Comparison of ENCODE assay signal across 20 mouse cellular contexts in genomic region chr4:145264761-145265160, GRCm38 (mm10). TPM values are rescaled to one million over a fixed set of nuclear protein-coding genes. Genes with fewer than 3 reads are reported as not detected.
A peak's percentile ranks its signal among the peaks of the same experiment; 100 is the strongest.
DNase-seq lines count a peak whose midpoint lies in the region; ATAC-seq and TF ChIP-seq lines count a peak whose summit lies in the region.
"Had no signal": no experiment of that assay in that cellular context is flagged by ENCODE, and none has a peak within 500 bp of the region (broad histone marks: within the 10 kb centered on the region; RNA-seq: fewer than 3 reads in every experiment).

No protein-coding gene starts in this region.

- H3K27ac ChIP-seq in limb, embryonic 12.5 days: 0 out of 2 replicates have a peak overlapping the region, but pooled peaks have one; percentile 8
- no peak overlapping the region for H3K27ac ChIP-seq in limb, embryonic 10.5 days
- no peak overlapping the region for H3K27ac ChIP-seq in intestine, postnatal 0 days (ENCODE audit: low read depth, low read length)
- H3K27ac ChIP-seq: embryonic facial prominence, embryonic 10.5 days; forebrain, embryonic 13.5 days; heart, adult 2 months; hindbrain, embryonic 10.5 days; hindbrain, embryonic 14.5 days had no signal

- no peak for TF ChIP-seq CTCF in intestine, postnatal 0 days (IDR thresholded peaks at IDR 0.05; ENCODE audit: low read depth)

- no peaks in the 10 kb centered on the region for H3K27me3 ChIP-seq in limb, embryonic 12.5 days
- no peaks in the 10 kb centered on the region for H3K27me3 ChIP-seq in limb, embryonic 10.5 days (ENCODE audit: low read depth, poor library complexity, severe bottlenecking)
- no peaks in the 10 kb centered on the region for H3K27me3 ChIP-seq in intestine, postnatal 0 days (replicated peaks; ENCODE audit: control insufficient read depth, insufficient read depth, low read length)
- H3K27me3 ChIP-seq: forebrain, embryonic 13.5 days had no signal

- no peak for DNase-seq in limb, embryonic 10.5 days (ENCODE audit: low spot score)
- DNase-seq in induced T-regulatory cell, adult 2 months (ENCODE audit: low read depth): peak; percentile 54
- DNase-seq in right cerebral cortex, postnatal 10 days (ENCODE audit: low spot score in 2 of 2): no peak
- DNase-seq in right cerebral cortex, adult 2 months (ENCODE audit: low spot score in 2 of 2): no peak
- no peak for DNase-seq in heart, adult 9 months (ENCODE audit: low spot score in 2 of 2)
- DNase-seq: adrenal gland, adult 2 months; adrenal gland, postnatal 25 days; B cell, adult 2 months; cerebellum, adult 2 months; cerebellum, postnatal 10 days; forebrain, postnatal 0 days; gastrocnemius, postnatal 14 days; heart, adult 2 months had no signal

- H3K36me3 ChIP-seq in limb, embryonic 12.5 days: no peaks in the 10 kb centered on the region
- H3K36me3 ChIP-seq in limb, embryonic 10.5 days: no peaks in the 10 kb centered on the region
- no peaks in the 10 kb centered on the region for H3K36me3 ChIP-seq in intestine, postnatal 0 days (ENCODE audit: control insufficient read depth, insufficient read depth)
- H3K36me3 ChIP-seq: embryonic facial prominence, embryonic 10.5 days; heart, embryonic 12.5 days; hindbrain, embryonic 10.5 days had no signal

- H3K4me3 ChIP-seq in limb, embryonic 12.5 days (replicated peaks): no peak overlapping the region
- no peak overlapping the region for H3K4me3 ChIP-seq in limb, embryonic 10.5 days
- H3K4me3 ChIP-seq in intestine, postnatal 0 days (ENCODE audit: low read depth, low read length): no peak overlapping the region
- H3K4me3 ChIP-seq: embryonic facial prominence, embryonic 10.5 days; forebrain, embryonic 13.5 days; heart, adult 2 months; heart, embryonic 12.5 days; hindbrain, embryonic 10.5 days had no signal

- H3K4me1 ChIP-seq in limb, embryonic 12.5 days (replicated peaks): no peaks in the 10 kb centered on the region; the same call in 1 of the 2 replicates
- H3K4me1 ChIP-seq in limb, embryonic 10.5 days: no peaks in the 10 kb centered on the region
- H3K4me1 ChIP-seq in intestine, postnatal 0 days (replicated peaks; ENCODE audit: control insufficient read depth, insufficient read depth, low read length): no peaks in the 10 kb centered on the region
- H3K4me1 ChIP-seq: forebrain, embryonic 13.5 days; heart, embryonic 12.5 days had no signal

- H3K4me2 ChIP-seq in limb, embryonic 12.5 days: no peak overlapping the region
- H3K4me2 ChIP-seq in intestine, postnatal 0 days (replicated peaks; ENCODE audit: low read depth): 0 out of 2 replicates have a peak overlapping the region, but pooled peaks have one; percentile 27
- H3K4me2 ChIP-seq: forebrain, embryonic 13.5 days; heart, embryonic 12.5 days; hindbrain, embryonic 14.5 days had no signal

- no peak overlapping the region for H3K9ac ChIP-seq in limb, embryonic 12.5 days (replicated peaks)
- H3K9ac ChIP-seq in intestine, postnatal 0 days (ENCODE audit: low read depth, low read length): no peak overlapping the region
- H3K9ac ChIP-seq: forebrain, embryonic 13.5 days; forebrain, postnatal 0 days; heart, embryonic 12.5 days; hindbrain, embryonic 14.5 days had no signal

- no peak for ATAC-seq in limb, embryonic 12.5 days (ENCODE audit: insufficient number of reproducible peaks, insufficient read depth, low FRiP score, low TSS enrichment, low read depth)
- peak; percentile 77 for ATAC-seq in intestine, postnatal 0 days
- ATAC-seq: forebrain, embryonic 13.5 days; forebrain, postnatal 0 days had no signal

- H3K9me3 ChIP-seq in limb, embryonic 12.5 days: no peaks in the 10 kb centered on the region
- H3K9me3 ChIP-seq in limb, embryonic 10.5 days (replicated peaks): no peaks in the 10 kb centered on the region
- H3K9me3 ChIP-seq in intestine, postnatal 0 days (ENCODE audit: control insufficient read depth): no peaks in the 10 kb centered on the region
- H3K9me3 ChIP-seq: embryonic facial prominence, embryonic 10.5 days; forebrain, embryonic 13.5 days; heart, embryonic 12.5 days; hindbrain, embryonic 10.5 days had no signal

- WGBS in limb, embryonic 12.5 days: 13% methylated on average over 2 of the region's 2 CpGs
- WGBS in limb, embryonic 10.5 days: 37% methylated on average over 2 of the region's 2 CpGs
- WGBS in intestine, postnatal 0 days: 7% methylated on average over 2 of the region's 2 CpGs

RNA-seq across cellular contexts. Expression of gene Tnfrsf1b, which starts 18.1 kb away (rescaled TPM):
- 2.1 and 2.5 TPM in 2 replicates for polyA plus RNA-seq in limb, embryonic 12.5 days (2016; fragmentation: Nextera tagmentation; extraction: Ambion mirVana)
- polyA plus RNA-seq in limb, embryonic 10.5 days (2016; fragmentation: Nextera tagmentation; extraction: Ambion mirVana): 1.9 and 2.1 TPM in 2 replicates
- 2.8 and 2.9 TPM in 2 replicates for polyA plus RNA-seq in intestine, postnatal 0 days (2015; fragmentation: Nextera tagmentation; extraction: Ambion mirVana)

RNA-seq across cellular contexts. Expression of gene Tnfrsf8, which starts 50.2 kb away (rescaled TPM):
- 0.06 and 0.14 TPM in 2 replicates for polyA plus RNA-seq in limb, embryonic 12.5 days (2016; fragmentation: Nextera tagmentation; extraction: Ambion mirVana)
- polyA plus RNA-seq in limb, embryonic 10.5 days (2016; fragmentation: Nextera tagmentation; extraction: Ambion mirVana): 0.05 TPM in 1 of 2 replicates, not detected in the other
- polyA plus RNA-seq in intestine, postnatal 0 days (2015; fragmentation: Nextera tagmentation; extraction: Ambion mirVana): 0.04 and 0.08 TPM in 2 replicates
- polyA plus RNA-seq: embryonic facial prominence, embryonic 10.5 days; heart, embryonic 12.5 days had no signal
